Mouse (Mus musculus) heart, embryonic 15.5 days (tissue): ENCODE data around the gene Palld. TPM values are rescaled to one million over a fixed set of nuclear protein-coding genes. Genes with fewer than 3 reads are reported as not detected.

Experiments
- ATAC-seq: fragments of 200-750 bp; cut with Nextera tagmentation; replicated peaks from 2 replicates; pipeline ENCODE4 v1.8.0; 2017; ENCODE audit warnings: low read depth, moderate TSS enrichment; ENCODE audit not compliant: insufficient number of reproducible peaks, insufficient read depth, low FRiP score
- H3K27ac ChIP-seq: fragments of 300-500 bp; sonication (generic); 2 replicates; pipeline ENCODE4 v1.5.1; 2015; ENCODE audit warnings: mild to moderate bottlenecking, inconsistent platforms
- H3K27me3 ChIP-seq: fragments of 300-500 bp; sonication (generic); 2 replicates; pipeline ENCODE4 v1.6.1; 2015; ENCODE audit warnings: inconsistent platforms
- H3K36me3 ChIP-seq: fragments of 300-500 bp; sonication (generic); 2 replicates; pipeline ENCODE4 v1.6.1; 2015; ENCODE audit warnings: mild to moderate bottlenecking, inconsistent platforms
- H3K4me1 ChIP-seq: fragments of 300-500 bp; sonication (generic); replicated peaks from 2 replicates; pipeline ENCODE4 v1.6.1; 2015; ENCODE audit warnings: inconsistent platforms
- H3K4me2 ChIP-seq: fragments of 300-500 bp; sonication (generic); 2 replicates; pipeline ENCODE4 v1.6.1; 2015; ENCODE audit warnings: inconsistent platforms, mild to moderate bottlenecking, moderate library complexity
- H3K4me3 ChIP-seq: fragments of 300-500 bp; sonication (generic); 2 replicates; pipeline ENCODE4 v1.5.1; 2015; ENCODE audit warnings: mild to moderate bottlenecking, inconsistent platforms
- H3K9ac ChIP-seq: fragments of 300-500 bp; sonication (generic); 2 replicates; pipeline ENCODE4 v1.6.1; 2015; ENCODE audit warnings: mild to moderate bottlenecking, inconsistent platforms
- H3K9me3 ChIP-seq: fragments of 300-500 bp; sonication (generic); replicated peaks from 2 replicates; pipeline ENCODE4 v1.6.1; 2016; ENCODE audit warnings: inconsistent platforms
- WGBS: fragments of 180-500 bp; shearing (Covaris S2); methylation state at CpG from one replicate; pipeline ENCODE4 v1.1.7; 2015; ENCODE audit warnings: mixed read lengths; 5-methylcytosine and 5-hydroxymethylcytosine counted together
- polyA plus RNA-seq: library from polyadenylated mRNA; unstranded; fragments of >200 nt; fragmentation: Nextera tagmentation; extraction: Ambion mirVana; gene quantifications from 2 replicates; pipeline ENCODE4 v1.2.1, GENCODE M21; 2015

Gene Palld
- polyA plus RNA-seq, 1 experiment from 2014 or later = 173 TPM

GRCm38 (mm10) chr8:61584714-61585383, 317.6 kb downstream of the Palld start:
- Histone ChIP-seq H3K4me3 (no peak overlapping the region), H3K36me3 (no peaks in the 10 kb centered on the region), H3K27ac (0 out of 2 replicates have a peak overlapping the region, but pooled peaks have one; percentile 11), H3K27me3 (no peaks in the 10 kb centered on the region), H3K9ac (no peak overlapping the region), H3K4me1 (peaks cover 33% of the 10 kb centered on the region), H3K4me2 (no peak overlapping the region), H3K9me3 (no peaks in the 10 kb centered on the region)
- ATAC-seq = no peak
- WGBS = 67% methylated on average over 5 of the region's 5 CpGs

- H3K9ac ChIP-seq = no peak overlapping the region
- no peaks in the 10 kb centered on the region for H3K27me3 ChIP-seq
- no peak overlapping the region for H3K4me3 ChIP-seq
- no peaks in the 10 kb centered on the region for H3K36me3 ChIP-seq
- H3K27ac ChIP-seq = no peak overlapping the region
- peaks cover 31% of the 10 kb centered on the region for H3K4me1 ChIP-seq
- WGBS = 72% methylated on average over 8 of the region's 8 CpGs
- no peak overlapping the region for H3K4me2 ChIP-seq
- no peaks in the 10 kb centered on the region for H3K9me3 ChIP-seq
- ATAC-seq = no peak
Observed at GRCm38 (mm10) chr8:61582547-61582946, 319.9 kb downstream of the Palld start.

- no peak overlapping the region for H3K9ac ChIP-seq
- peaks cover 29% of the 10 kb centered on the region for H3K4me1 ChIP-seq
- no peaks in the 10 kb centered on the region for H3K27me3 ChIP-seq
- H3K4me2 ChIP-seq = no peak overlapping the region
- no peaks in the 10 kb centered on the region for H3K36me3 ChIP-seq
- no peak for ATAC-seq
- WGBS = 88% methylated on average over 5 of the region's 5 CpGs
- H3K4me3 ChIP-seq = no peak overlapping the region
- no peaks in the 10 kb centered on the region for H3K9me3 ChIP-seq
- H3K27ac ChIP-seq = no peak overlapping the region
Observed at GRCm38 (mm10) chr8:61581259-61581658, 321.2 kb downstream of the Palld start.

- ATAC-seq = no peak
- H3K27me3 ChIP-seq = no peaks in the 10 kb centered on the region
- no peaks in the 10 kb centered on the region for H3K9me3 ChIP-seq
- H3K4me3 ChIP-seq = no peak overlapping the region
- WGBS = 69% methylated on average over 4 of the region's 4 CpGs
- peaks cover 37% of the 10 kb centered on the region for H3K4me1 ChIP-seq
- no peak overlapping the region for H3K9ac ChIP-seq
- peak overlapping the region; percentile 4; the same call in 1 of the 2 replicates for H3K27ac ChIP-seq
- H3K4me2 ChIP-seq = no peak overlapping the region
- no peaks in the 10 kb centered on the region for H3K36me3 ChIP-seq
Observed at GRCm38 (mm10) chr8:61579831-61580230, 322.7 kb downstream of the Palld start.

DNA sequence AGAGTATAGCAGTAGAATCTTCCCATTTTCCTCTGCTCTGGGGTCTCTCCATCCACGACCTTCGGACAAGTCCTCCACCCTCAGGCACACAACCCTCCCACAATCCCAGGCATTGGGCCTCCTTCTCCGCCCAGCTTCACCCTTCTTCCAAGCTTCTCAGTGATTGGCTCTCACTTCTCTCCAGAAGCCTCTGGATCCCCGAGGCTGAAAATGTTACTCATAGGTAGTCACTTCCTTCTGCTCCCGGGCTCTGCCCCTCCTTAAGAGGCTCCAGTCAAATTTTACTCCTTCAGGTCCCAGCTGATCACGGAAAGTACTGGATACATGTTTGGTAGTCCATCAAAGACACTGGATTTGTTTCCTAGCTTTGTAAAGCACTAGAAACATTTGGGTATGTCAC, 323.7 kb downstream of the Palld start:
- Histone ChIP-seq H3K9me3 (no peaks in the 10 kb centered on the region), H3K27me3 (no peaks in the 10 kb centered on the region), H3K4me1 (peaks cover 44% of the 10 kb centered on the region), H3K9ac (no peak overlapping the region), H3K4me3 (no peak overlapping the region), H3K27ac (0 out of 2 replicates have a peak overlapping the region, but pooled peaks have one; percentile 2), H3K36me3 (no peaks in the 10 kb centered on the region), H3K4me2 (no peak overlapping the region)
- ATAC-seq = no peak
- WGBS = 79% methylated on average over 6 of the region's 6 CpGs

DNA sequence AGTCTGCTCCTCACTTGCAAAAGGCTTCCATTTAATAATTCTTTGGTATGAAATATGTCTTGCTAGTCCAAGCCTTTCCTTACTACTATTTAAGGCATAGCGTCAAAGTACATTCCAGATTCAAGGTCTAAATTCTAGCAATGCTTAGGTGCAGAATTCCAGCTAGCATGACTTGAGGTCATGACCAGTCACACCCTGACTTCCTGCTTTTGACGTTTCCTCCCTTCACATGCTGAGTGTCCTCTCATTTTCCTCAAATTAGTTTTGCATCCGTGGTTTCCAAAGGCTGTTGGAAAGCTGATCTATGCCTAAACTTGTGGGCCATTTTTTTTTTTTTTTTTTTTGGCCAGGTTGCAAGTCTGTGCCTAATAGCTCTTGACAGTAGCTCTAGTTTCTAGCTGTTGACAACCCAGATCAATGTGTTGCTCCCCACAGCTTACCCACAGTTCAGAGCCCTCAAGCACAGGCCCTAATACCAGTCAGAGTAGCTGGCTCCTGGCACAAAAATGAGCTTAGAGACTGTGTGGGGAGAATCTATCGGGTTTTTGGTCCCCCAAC, 327.3 kb downstream of the Palld start:
- Histone ChIP-seq H3K4me1 (peaks cover 55% of the 10 kb centered on the region), H3K36me3 (no peaks in the 10 kb centered on the region), H3K27ac (peak overlapping the region; percentile 26), H3K4me2 (no peak overlapping the region), H3K9ac (no peak overlapping the region), H3K27me3 (no peaks in the 10 kb centered on the region), H3K9me3 (no peaks in the 10 kb centered on the region), H3K4me3 (no peak overlapping the region)
- no peak for ATAC-seq
- WGBS = 33% methylated on average over 4 of the region's 4 CpGs

- peak overlapping the region; percentile 26 for H3K27ac ChIP-seq
- ATAC-seq = 0 out of 2 replicates have a peak, but pooled peaks have one; percentile 36
- no peaks in the 10 kb centered on the region for H3K36me3 ChIP-seq
- 53% methylated on average over 7 of the region's 7 CpGs for WGBS
- no peaks in the 10 kb centered on the region for H3K27me3 ChIP-seq
- H3K4me1 ChIP-seq = peaks cover 56% of the 10 kb centered on the region
- H3K9ac ChIP-seq = no peak overlapping the region
- no peaks in the 10 kb centered on the region for H3K9me3 ChIP-seq
- no peak overlapping the region for H3K4me2 ChIP-seq
- no peak overlapping the region for H3K4me3 ChIP-seq
Observed at GRCm38 (mm10) chr8:61574526-61574925, 328.0 kb downstream of the Palld start.

DNA sequence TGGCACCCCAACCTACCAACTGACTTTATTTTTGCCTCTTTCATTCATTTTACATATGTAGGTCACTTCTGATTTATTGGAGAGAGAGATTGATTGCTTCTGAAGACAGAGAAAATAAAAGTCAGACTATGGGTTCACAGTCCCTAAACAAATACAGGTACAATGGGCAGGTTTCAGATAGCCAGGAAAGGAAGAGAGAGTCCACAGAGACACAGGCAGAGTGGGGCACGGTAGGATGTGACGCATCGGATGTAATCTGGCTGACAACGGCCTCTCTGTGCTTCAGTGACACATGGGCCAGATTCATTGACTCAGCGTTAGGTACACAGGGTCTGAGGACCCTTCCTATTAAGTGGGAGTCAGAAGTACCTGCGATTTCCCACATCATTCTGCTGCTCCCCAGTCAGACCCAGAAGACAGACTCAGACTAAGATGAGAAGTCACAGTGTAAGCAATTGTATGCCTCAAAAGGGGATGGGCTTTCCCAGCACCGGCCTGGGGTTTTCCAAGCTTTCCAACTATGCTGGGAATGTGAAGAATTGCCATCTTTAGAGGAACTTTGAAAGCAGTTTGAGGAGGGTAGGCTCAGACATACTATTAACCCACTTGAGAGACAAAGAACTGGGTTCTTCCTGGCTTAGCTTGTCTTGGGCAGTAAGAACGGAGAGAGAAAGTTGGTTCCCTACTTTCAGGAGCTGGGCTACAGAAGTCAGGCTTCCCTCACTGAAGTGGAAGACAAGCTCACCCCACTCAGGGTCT, 329.1 kb downstream of the Palld start:
- H3K9me3 ChIP-seq = no peaks in the 10 kb centered on the region
- no peak overlapping the region for H3K4me3 ChIP-seq
- no peak overlapping the region for H3K9ac ChIP-seq
- H3K27me3 ChIP-seq = no peaks in the 10 kb centered on the region
- WGBS = 38% methylated on average over 8 of the region's 8 CpGs
- H3K4me2 ChIP-seq = no peak overlapping the region
- no peak for ATAC-seq
- H3K27ac ChIP-seq = peak overlapping the region; percentile 26; the same call in 1 of the 2 replicates
- H3K36me3 ChIP-seq = no peaks in the 10 kb centered on the region
- peaks cover 58% of the 10 kb centered on the region for H3K4me1 ChIP-seq

DNA sequence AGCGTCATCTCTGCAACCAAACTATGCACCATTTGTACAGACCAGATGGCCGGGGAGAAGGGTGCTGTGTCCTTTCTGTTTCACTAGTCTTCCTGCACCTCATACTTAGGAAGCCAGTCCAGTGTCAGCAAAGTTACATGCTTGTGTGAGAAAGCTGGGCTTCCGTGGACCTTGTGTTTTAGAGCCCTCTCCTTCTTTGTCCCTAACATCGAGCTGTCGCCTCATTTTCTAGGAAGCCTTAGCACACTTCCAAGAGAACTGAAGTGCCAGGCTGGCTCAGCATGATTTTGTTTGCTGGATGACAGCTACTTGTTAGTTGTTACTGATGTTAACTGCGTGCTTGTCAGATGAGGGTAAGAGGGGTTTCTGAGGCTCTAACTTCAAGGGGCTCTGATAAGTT, 329.8 kb downstream of the Palld start:
- WGBS = 72% methylated on average over 6 of the region's 6 CpGs
- Histone ChIP-seq H3K9ac (no peak overlapping the region), H3K9me3 (no peaks in the 10 kb centered on the region), H3K4me1 (peaks cover 57% of the 10 kb centered on the region), H3K27me3 (no peaks in the 10 kb centered on the region), H3K27ac (peak overlapping the region; percentile 10; the same call in 1 of the 2 replicates), H3K36me3 (no peaks in the 10 kb centered on the region), H3K4me2 (no peak overlapping the region), H3K4me3 (no peak overlapping the region)
- no peak for ATAC-seq

DNA sequence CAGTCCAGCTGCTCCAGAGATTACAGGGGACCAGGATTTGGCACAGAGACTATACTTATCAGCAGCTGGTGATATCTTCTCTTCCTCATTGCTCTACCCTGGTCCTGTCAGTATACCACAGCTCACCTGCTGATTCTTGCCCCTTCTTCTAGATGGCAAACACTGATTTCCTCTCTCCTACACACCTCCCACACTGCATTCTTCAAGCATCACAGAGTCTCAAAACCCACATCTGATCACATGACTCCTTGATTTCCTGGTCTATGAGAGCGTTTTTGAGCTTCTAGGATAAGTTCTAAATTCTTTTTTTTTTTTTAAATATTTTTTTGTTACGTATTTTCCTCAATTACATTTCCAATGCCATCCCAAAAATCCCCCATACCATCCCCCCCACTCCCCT, 331.9 kb downstream of the Palld start:
- Histone ChIP-seq H3K27ac (0 out of 2 replicates have a peak overlapping the region, but pooled peaks have one; percentile 11), H3K9me3 (no peaks in the 10 kb centered on the region), H3K4me1 (peaks cover 48% of the 10 kb centered on the region), H3K4me2 (no peak overlapping the region), H3K9ac (no peak overlapping the region), H3K4me3 (no peak overlapping the region), H3K36me3 (no peaks in the 10 kb centered on the region), H3K27me3 (no peaks in the 10 kb centered on the region)
- no peak for ATAC-seq
- 88% methylated on average over 2 of the region's 2 CpGs for WGBS

DNA sequence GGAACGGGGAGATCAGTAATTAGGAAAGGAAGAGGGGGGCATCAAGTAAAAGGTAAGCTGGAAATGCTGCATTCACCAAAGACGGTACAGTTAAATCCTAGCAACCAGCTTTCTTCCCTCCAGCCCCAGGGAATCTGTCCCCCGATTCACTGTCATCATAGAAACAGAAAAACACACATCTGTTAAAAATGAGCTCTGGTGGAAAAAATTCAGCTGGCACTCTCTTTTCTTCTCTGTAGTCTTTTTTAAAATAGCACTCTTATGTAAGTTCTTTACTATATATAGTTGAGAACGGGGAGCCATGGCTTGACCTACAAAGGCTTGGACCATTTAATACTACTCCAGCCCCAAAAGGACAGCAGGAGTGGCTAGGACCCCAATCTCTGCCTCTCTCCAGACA, 332.8 kb downstream of the Palld start:
- no peak for ATAC-seq
- WGBS = 59% methylated on average over 4 of the region's 4 CpGs
- peak overlapping the region; percentile 26; the same call in 1 of the 2 replicates for H3K27ac ChIP-seq

More for the DNA sequence above, 332.8 kb downstream of the Palld start:
- Histone ChIP-seq H3K4me3 (no peak overlapping the region), H3K9me3 (no peaks in the 10 kb centered on the region), H3K36me3 (no peaks in the 10 kb centered on the region), H3K4me2 (no peak overlapping the region), H3K9ac (no peak overlapping the region), H3K4me1 (peaks cover 39% of the 10 kb centered on the region), H3K27me3 (no peaks in the 10 kb centered on the region)
